Mouse (Mus musculus) lung, postnatal 4 days (tissue): ENCODE results near the gene Pde1a.
"Not testable (repeated sequence)": the region's sequence is repeated elsewhere in the genome, so short reads cannot be mapped to it uniquely, and the experiment has no call there.

ENCODE experiments used
- DNase-seq, 2 experiments: peaks; one replicate each; pipeline ENCODE4 v3.0.0; 2021

The Pde1a gene

DNA sequence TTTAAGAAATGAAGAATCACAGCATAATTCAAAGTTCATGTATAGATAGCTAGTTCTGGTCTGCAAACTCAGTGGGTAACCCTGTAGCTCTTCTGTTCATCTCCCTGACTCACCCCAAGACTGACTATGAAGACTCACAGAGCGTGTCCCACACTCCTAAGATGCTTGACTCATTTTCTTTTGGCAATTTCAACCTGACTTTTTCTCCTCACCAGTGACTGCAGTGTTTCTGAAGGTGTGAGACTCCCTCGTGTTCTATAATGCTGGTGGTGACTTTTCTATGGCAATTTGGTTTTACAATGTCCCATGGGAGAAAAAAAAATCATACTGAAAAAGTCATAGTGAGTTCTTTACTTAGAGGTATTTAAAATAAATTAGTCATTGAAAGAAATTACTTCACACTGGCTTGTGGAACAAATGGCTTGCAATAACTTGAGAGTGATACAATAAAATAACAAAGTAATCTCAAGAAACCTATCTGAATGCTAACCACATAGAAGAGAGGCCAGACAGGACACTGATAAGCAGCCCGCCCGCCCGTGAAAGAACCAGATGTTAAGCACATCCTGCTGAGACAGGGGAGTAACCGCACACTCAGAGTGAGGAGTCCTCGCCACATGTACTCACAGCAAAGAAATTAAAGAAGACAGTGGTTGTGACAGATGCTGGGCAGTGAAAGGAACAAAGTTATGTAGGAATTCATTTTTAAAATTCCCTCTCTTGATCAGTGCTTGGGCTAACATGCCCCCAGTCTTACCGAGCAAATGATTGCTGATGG, 183.2 kb downstream of the Pde1a start:
- no peak for DNase-seq

- DNase-seq, result no peak
Measured at GRCm38 (mm10) chr2:79934660-79935059, 194.6 kb downstream of the Pde1a start.

DNA sequence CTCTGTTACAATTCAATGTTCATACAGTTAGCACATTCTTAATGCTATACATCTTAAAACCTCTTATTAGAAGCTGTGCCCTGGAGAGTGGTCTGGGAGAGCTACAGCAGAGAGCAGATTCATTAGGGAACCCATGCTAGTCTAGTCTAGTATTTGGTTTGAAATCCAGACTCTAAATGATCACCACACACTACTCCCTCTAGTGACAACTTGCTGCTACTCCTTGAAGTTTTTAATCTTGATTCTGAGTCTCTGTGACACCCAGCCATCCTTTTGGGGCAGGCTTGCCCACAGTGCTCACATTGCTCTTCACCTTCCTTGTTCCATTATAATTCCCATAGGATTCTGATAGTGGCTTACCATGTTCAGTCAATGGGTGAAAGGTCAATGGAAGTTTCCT, 206.9 kb downstream of the Pde1a start:
- DNase-seq, result no peak

- DNase-seq, result no peak
Measured at GRCm38 (mm10) chr2:79921375-79921774, 207.9 kb downstream of the Pde1a start.

DNA sequence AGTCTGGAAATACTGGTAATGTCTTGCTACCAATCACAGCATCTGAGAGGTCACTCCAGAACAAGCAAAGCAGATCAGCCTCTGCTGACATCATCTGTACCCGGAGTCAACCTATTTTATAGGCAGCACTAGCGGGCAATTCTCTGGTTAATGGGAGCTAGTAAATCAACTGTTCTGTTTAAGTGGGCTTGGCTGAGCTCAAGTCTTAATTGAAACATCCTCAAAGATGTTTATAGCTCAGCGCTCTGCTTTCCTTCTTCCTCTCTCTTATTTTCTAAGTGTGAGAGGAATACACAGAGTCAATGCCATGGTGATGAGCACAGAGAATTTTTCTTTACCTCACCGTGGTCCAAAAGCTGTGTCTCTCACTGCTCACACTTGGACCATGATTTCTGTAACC, 208.8 kb downstream of the Pde1a start:
- no peak for DNase-seq

GRCm38 (mm10) chr2:79901841-79902510, 227.3 kb downstream of the Pde1a start:
- no peak for DNase-seq

GRCm38 (mm10) chr2:79898522-79898921, 230.7 kb downstream of the Pde1a start:
- no peak for DNase-seq

DNA sequence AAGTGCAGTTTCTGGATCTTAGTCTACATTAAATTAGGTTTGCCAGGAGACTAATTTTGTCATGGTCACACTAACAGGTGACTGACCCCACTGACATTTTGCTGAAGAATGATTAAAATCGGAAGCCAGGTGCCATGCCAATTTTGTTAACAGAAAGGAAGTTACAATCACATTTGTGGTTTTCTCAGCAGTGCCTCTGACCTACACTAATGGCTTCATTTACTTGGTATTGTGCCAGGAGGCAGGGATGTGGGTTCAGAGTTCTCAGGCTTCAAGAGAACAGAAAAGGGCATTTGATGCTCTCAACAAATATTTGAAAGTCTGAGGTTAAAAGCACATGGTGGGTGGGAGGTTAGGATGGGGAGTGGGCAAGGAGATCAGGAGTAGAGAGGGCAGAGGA, 236.4 kb downstream of the Pde1a start:
- no peak for DNase-seq

- DNase-seq, result peak; percentile 41 to 55
Measured at GRCm38 (mm10) chr2:79891760-79892570, 237.3 kb downstream of the Pde1a start.

DNA sequence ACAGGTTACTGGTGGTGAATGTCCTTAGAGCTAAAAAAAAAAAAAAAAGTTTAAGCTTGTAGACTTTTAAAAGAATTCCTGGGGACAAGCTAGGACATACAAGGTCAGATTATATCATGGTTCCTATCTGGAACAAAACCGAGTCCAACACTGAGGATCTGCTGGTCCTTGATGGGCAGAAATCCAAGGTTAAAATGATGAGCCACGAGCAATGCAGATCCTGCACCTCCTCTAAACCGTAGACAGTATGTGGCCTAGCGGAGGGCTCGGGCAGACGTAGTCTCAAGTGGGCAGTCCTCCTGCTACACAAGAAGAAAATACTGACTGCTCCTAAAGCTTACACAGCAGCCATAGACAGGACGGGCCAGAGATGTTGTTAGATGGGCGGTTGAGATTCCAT, 238.5 kb downstream of the Pde1a start:
- no peak for DNase-seq

DNA sequence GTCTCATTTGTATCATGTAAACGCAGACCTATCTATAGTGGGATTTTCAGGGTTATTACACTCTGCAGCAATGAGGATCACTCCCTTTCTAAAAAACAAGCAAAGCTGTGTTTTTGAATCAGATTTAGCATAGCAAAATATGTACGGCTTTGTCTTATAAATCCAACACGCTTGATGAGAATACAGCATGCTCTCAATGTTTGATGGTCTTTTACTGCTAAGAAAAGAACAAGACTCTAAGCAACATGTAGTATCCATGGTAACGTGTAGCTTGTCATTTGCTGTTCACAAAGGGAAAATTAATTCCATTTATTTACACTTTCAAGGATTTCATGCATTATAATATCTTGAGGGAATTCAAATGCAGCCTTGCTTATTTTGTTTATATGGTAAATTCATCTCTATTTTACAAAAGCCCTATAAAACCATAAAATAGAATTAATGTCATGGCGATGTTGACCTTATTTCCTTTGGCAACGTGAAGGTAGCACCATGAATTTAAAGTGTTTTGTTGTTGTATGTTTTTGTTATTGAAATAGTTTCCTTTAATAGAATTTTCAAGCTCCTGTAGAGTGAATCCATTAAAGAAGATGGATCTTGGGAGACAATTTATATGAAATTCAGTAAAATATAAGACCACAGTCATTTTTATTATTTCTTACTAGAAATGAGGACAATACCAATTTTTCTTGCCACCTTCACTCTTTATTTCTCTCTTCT, 245.5 kb downstream of the Pde1a start:
- no peak for DNase-seq

DNA sequence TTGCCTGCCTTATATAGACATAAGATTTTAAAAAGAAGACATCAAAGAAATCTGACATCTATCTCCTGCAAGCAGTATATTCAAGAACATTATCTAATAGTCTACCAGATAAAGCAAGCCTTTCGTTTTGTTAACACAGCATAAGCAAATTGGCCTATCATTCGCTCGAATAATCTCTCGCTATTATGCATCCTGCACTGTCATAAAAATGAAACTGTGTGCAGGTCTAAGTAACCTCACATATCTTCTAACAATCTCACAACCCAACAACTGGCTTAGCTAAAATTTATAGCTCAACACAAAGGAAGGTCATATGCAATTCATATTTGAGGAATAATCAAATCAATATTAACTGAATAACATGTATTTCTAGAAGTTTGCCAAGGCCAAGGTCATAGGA, 246.0 kb downstream of the Pde1a start:
- no peak for DNase-seq

GRCm38 (mm10) chr2:79865275-79865999, 263.8 kb downstream of the Pde1a start:
- peak in 1 of 2 experiments; percentile 29 for DNase-seq

- DNase-seq, result no peak
Measured at GRCm38 (mm10) chr2:79856874-79857273, 272.4 kb downstream of the Pde1a start.

DNA sequence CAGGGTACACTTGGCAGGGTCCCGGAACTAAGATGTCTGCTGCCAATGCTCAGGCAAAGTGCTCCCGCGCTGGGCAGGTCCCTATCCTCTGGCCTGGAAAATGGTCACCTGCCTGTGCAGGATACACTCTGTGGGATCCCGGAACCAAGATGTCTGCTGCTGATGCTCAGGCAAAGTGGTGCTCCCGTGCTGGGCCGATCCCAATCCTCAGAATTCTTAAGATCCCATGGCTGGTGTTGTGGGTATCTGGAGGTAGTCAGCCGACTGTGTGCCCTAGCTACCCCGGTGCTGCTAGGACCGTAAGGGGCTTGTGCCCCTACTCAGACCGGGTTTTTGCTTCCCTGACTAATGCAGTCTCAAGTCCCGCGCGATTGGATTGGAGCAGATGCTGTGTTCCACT, 281.9 kb downstream of the Pde1a start:
- DNase-seq, result not testable (repeated sequence)

DNA sequence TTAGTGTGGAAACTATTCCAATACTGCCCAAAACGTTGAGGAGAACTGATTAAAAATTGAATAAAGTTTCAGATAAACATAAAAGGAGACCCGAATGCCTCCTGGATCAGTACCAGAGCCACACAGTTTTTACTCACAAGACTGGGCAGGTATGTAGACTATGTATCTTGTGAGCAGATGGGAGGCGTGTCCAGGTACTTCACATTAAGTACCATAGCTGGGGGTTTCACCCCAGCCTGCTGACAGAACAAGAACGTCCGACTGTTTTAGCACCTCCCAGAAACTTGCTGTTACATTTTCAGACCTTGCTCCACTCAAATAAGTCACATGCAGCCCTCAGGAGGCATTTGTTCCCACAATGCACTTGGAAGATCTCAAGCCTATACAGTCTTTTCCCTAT, 289.7 kb downstream of the Pde1a start:
- no peak for DNase-seq

DNA sequence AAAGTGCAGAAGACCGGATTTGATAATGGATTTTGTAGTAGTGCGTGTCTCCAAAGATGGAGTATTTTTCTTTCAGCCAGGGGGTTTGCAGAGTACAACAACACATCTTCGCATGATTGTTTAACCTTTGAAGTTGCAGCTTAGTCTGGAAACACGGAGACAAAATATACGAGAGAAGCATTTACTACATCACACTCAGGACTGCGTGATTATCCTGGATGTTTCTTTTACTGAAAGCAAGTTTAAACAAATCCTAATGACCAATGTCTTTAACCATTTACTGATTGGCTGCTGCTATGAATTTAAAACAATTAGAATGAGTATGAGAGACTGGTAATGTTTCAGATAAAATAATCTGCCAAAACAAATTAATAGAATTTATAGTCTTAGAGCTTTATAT, 290.2 kb downstream of the Pde1a start:
- DNase-seq, result no peak

GRCm38 (mm10) chr2:79825853-79826252, 303.4 kb downstream of the Pde1a start:
- no peak for DNase-seq

DNA sequence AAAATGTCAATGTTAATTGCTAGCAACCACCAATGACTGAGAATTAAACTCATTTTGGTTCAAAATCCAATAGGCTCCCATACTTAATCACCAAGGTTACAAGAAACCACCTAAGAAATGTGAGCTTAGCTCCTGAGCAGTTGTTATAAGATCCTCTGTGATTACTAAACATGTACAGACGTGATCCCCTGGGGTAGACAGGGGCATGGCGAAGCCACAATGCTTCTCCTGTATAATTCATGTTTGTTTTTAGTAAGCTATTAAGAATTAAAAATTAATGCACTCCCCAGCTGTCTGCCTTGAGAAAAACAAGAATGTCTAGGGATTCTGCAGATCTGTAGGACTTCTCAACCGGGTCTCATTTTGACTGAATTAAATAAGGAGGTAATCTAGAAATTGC, 309.7 kb downstream of the Pde1a start:
- no peak for DNase-seq

GRCm38 (mm10) chr2:79815708-79816484, 313.4 kb downstream of the Pde1a start:
- DNase-seq, result no peak

DNA sequence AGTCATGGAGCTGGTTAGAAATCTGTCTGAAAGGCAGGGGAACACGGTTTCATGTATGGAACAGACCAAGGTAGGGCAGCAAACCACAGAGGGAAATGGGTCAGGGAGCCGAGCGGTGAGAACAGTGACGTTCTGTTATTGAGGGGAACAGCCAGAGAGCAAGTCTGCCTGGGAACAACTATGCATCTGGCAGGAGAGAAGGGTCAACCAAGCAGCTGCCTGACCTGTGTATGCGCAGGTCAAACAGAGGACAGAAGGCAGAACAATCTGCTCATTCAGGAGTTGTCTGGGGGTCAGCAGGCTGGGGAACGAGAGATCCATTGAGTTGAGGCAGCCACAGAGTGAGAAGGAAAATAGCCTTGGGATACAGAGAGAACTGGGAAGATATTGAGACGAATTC, 330.6 kb downstream of the Pde1a start:
- no peak for DNase-seq

- DNase-seq, result no peak
Measured at GRCm38 (mm10) chr2:79797444-79797843, 331.8 kb downstream of the Pde1a start.
